Mouse (Mus musculus) kidney, adult 2 months (tissue): ENCODE data around the gene Xpo4. TPM values are rescaled to one million over a fixed set of nuclear protein-coding genes. Genes with fewer than 3 reads are reported as not detected.

Source experiments
- DNase-seq: peaks from one replicate; pipeline ENCODE4 v3.0.0; 2021
- H3K27ac ChIP-seq: fragments of 200-500 bp; 2 replicates; pipeline ENCODE4 v1.5.1; 2012; ENCODE audit warnings: low read depth, low read length, control low read depth, inconsistent platforms; ENCODE audit not compliant: insufficient read depth
- H3K27me3 ChIP-seq: fragments of 200-500 bp; replicated peaks from 2 replicates; pipeline ENCODE4 v1.6.1; 2012; ENCODE audit warnings: mild to moderate bottlenecking, moderate library complexity, low read length, inconsistent platforms; ENCODE audit not compliant: control insufficient read depth, insufficient read depth
- H3K36me3 ChIP-seq: fragments of 200-500 bp; 2 replicates; pipeline ENCODE4 v1.6.1; 2012; ENCODE audit warnings: mild to moderate bottlenecking, moderate library complexity, low read length, inconsistent platforms; ENCODE audit not compliant: control insufficient read depth, insufficient read depth
- H3K4me1 ChIP-seq: fragments of 200-500 bp; 2 replicates; pipeline ENCODE4 v1.6.1; 2011; ENCODE audit warnings: low read length; ENCODE audit not compliant: control insufficient read depth, insufficient read depth
- H3K4me3 ChIP-seq: fragments of 200-500 bp; 2 replicates; pipeline ENCODE4 v1.5.1; 2011; ENCODE audit warnings: mild to moderate bottlenecking, low read depth, low read length, control low read depth; ENCODE audit not compliant: insufficient read depth
- CTCF ChIP-seq: fragments of 200-500 bp; conservative IDR thresholded peaks from 2 replicates; pipeline ENCODE4 v1.5.1; 2011; ENCODE audit warnings: low read depth, mild to moderate bottlenecking, control low read depth, low read length, moderate library complexity, mixed read lengths; ENCODE audit not compliant: insufficient read depth, insufficient read length
- POLR2A ChIP-seq: fragments of 200-500 bp; IDR thresholded peaks from one replicate; pipeline ENCODE4 v1.6.1; 2011; ENCODE audit warnings: low read depth, low read length, control low read depth
- WGBS: fragments of 180-500 bp; shearing (Covaris S2); methylation state at CpG from one replicate; pipeline ENCODE4 v1.1.7; 2018; 5-methylcytosine and 5-hydroxymethylcytosine counted together
- polyA plus RNA-seq: library from polyadenylated mRNA; depleted of rRNA; stranded (reverse); fragments of >200 nt; gene quantifications from 2 replicates; pipeline ENCODE4 v1.2.3, GENCODE M21; 2012

The Xpo4 gene
- polyA plus RNA-seq, 1 experiment = 3.4 TPM

DNA sequence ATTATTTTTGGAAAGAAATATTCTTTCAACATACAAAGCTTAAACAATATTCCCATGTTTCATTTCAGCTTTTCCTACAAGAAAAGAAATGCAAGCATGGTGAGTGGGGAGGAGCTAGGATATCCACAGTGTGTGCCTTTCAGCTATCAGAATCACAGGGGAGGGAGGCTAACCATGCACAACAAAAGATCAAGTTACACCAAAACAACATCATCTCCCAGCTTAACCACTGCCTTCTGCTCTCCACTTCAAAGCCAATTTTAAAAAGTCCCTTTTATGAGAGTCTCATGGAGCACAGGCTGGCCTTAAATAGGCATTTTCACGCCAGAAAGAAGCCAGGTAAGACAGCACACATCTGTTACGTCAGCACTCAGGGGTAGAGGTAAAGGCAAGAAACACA, 54.2 kb downstream of the Xpo4 start:
- WGBS = 85% methylated on average over 2 of the region's 2 CpGs
- Histone ChIP-seq H3K27ac (no peak overlapping the region), H3K36me3 (0 out of 2 replicates have a peak, but pooled peaks cover 2% of the 10 kb centered on the region), H3K4me1 (no peaks in the 10 kb centered on the region; the same call in 1 of the 2 replicates), H3K27me3 (no peaks in the 10 kb centered on the region), H3K4me3 (no peak overlapping the region)
- TF ChIP-seq POLR2A = no peak
- TF ChIP-seq CTCF = no peak
- no peak for DNase-seq

DNA sequence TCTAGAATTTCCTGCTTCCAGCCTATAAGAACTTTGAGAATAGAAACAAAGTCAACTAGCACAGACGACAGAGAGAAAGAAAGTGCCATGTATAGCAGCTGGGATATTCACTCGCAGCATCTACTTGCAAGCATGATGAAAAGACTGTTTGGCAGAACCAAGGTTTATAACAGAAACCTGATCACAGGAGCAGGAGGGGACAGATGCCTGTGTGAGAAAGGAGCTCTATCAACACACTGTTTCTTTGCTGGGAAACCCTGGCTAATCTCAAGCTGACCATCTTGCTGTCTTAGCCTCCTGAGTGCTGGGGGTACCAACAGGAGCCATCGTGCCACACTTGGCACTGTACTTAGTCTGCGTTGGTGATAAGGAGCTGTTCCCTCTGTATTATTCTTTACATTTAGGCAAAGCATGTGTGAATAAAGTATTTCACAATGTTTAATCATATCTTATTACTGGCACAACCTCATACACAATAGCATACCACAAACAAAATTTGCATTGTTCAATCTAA, 55.4 kb downstream of the Xpo4 start:
- Histone ChIP-seq H3K4me3 (no peak overlapping the region), H3K4me1 (no peaks in the 10 kb centered on the region; the same call in 1 of the 2 replicates), H3K27me3 (no peaks in the 10 kb centered on the region), H3K27ac (no peak overlapping the region), H3K36me3 (0 out of 2 replicates have a peak, but pooled peaks cover 2% of the 10 kb centered on the region)
- TF ChIP-seq POLR2A (no peak), CTCF (no peak)
- WGBS = 83% methylated on average over 4 of the region's 4 CpGs
- no peak for DNase-seq

DNA sequence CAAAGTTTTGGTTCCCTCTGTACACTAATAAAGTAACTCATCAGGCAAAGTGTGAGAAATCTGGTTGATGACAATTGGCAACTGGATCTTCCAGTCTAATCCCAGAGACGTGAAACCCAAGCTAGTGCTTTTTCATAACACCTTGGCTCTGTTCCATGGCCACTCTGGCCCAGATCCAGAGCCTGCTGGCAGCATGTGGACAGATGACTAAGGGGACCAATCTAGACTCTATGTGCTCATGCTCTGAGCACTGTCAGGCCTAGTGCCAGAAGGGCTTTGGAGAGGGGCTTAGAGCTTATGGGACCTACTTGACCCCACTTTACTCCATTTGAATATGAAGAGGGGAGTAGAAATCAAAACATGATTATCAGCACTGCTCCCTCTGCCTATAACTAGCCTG, 57.7 kb downstream of the Xpo4 start:
- Histone ChIP-seq H3K4me1 (no peaks in the 10 kb centered on the region), H3K4me3 (no peak overlapping the region), H3K27ac (no peak overlapping the region), H3K27me3 (no peaks in the 10 kb centered on the region), H3K36me3 (peaks cover 4% of the 10 kb centered on the region)
- peak; percentile 93 for DNase-seq
- 9% methylated on average over 1 of the region's 1 CpGs for WGBS
- no peak for TF ChIP-seq CTCF
- no peak for TF ChIP-seq POLR2A

DNA sequence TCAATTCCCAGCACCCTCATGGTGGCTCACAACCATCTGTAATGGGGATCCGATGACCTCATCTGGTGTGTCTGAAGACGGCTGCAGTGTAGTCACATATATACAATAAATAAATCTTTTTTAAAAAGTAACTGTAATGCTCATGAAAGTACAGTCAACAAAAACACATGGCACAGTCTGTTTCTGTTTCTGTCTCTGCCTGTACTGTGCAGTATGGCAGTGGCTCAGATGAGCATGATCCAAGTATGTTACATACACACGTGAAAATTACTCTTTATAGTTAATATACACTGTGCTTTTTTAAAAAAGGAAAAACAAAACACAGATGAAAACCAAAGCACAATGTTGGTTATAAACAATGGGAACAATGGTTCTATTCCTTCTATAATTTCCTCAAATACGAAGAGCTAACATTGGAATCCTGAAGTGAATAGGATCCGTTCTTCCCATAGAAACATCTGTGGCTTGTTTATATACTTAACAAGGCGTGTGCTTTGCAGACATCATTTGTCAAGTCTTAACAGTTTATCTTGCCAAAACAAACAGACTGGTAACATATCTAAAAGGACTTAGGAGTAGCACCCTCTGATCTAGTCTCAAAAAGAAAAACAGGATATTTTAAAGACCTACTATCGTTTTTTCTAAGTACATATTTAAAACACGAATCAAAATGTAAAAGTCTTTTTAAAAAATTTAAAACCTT, 58.4 kb downstream of the Xpo4 start:
- H3K36me3 ChIP-seq = peaks cover 6% of the 10 kb centered on the region
- no peak for DNase-seq
- H3K4me3 ChIP-seq = no peak overlapping the region
- no peak for TF ChIP-seq CTCF
- TF ChIP-seq POLR2A = no peak
- H3K27ac ChIP-seq = no peak overlapping the region
- no peaks in the 10 kb centered on the region for H3K4me1 ChIP-seq
- no peaks in the 10 kb centered on the region for H3K27me3 ChIP-seq
- WGBS = 76% methylated on average over 8 of the region's 8 CpGs

DNA sequence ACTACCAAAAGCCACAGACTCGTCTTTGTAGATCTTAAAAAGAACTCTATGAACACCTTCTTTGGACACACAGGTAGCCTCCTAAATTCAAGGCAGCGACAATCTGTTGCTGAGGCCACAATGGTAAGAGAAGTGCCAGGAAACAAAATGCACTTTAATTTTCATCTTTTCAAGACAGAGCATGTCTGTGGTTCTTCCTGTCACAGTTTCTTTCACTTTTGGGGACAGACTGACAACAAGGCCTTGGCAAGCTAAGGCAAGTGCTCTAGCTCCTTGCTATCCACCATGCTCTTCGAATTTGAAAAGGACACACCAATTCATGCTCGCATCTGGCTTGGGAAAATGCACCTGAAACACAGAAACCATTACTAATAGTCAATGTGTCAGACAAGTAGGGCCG, 72.0 kb downstream of the Xpo4 start:
- no peaks in the 10 kb centered on the region for H3K27me3 ChIP-seq
- H3K36me3 ChIP-seq = no peaks in the 10 kb centered on the region; the same call in none of the 2 replicates
- H3K4me1 ChIP-seq = no peaks in the 10 kb centered on the region; the same call in 1 of the 2 replicates
- no peak for DNase-seq
- TF ChIP-seq POLR2A (no peak), CTCF (no peak)
- WGBS = 94% methylated on average over 5 of the region's 5 CpGs
- no peak overlapping the region for H3K4me3 ChIP-seq
- H3K27ac ChIP-seq = no peak overlapping the region

DNA sequence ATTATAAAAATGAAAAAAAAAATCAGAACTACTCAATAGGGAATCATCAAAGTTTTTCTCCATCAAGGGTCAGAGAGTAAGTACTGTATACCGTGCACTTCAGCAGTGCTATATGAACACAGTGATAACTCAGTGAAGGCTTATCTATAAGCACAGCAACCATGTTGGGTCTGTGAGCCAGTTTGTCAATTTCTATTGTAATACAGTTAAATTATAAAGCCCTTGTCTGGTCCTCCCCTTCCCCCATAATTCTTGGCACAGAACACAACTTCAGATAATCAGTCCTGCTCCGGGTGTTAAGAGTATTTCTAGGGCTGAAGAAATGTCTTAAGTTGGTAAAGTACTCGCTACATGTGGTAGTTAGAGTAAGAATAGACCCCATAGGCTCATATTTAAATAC, 73.4 kb downstream of the Xpo4 start:
- TF ChIP-seq POLR2A = no peak
- no peak for TF ChIP-seq CTCF
- DNase-seq = no peak
- H3K27me3 ChIP-seq = no peaks in the 10 kb centered on the region
- H3K36me3 ChIP-seq = no peaks in the 10 kb centered on the region; the same call in none of the 2 replicates
- WGBS = 95% methylated on average over 3 of the region's 3 CpGs
- H3K27ac ChIP-seq = no peak overlapping the region
- H3K4me1 ChIP-seq = no peaks in the 10 kb centered on the region; the same call in 1 of the 2 replicates
- H3K4me3 ChIP-seq = no peak overlapping the region

DNA sequence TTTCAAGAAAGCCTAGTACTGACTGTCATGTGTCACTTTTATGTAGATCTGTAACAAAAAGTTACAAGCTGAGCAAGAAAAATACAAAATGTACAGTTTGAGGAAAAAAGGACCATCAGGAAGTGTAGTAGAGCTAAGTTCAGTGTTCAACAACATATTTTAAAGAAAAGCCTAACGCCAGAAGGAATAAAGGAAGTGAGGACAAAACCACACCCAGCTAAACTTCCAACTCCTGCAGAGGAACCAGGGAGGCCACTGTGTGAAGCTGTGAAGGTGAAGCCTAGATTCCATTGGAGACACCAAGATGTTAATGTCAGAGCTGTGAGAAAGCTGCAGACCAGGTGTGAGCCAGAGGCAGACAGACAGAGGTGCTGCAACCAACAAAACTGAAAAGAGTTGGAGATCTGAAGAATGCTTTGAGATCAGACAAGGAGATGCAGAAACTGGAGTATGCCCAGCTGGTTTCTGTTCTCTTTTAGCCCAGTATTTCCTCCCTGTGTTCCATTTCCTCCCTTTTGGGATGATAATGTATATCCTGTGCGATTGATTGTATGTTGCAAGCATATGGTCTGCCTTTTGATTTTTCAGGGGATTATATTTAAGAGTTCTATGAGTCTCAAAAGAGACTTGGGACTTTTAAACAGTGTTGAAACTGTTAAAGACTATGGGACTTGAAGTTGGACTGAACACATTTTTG, 88.7 kb downstream of the Xpo4 start:
- Histone ChIP-seq H3K4me3 (no peak overlapping the region), H3K27me3 (no peaks in the 10 kb centered on the region), H3K4me1 (no peaks in the 10 kb centered on the region), H3K27ac (no peak overlapping the region), H3K36me3 (no peaks in the 10 kb centered on the region)
- 83% methylated on average over 2 of the region's 2 CpGs for whole genome bisulfite sequencing
- TF ChIP-seq CTCF (no peak), POLR2A (no peak)
- DNase-seq = no peak
